Mouse (Mus musculus) spleen, adult 2 months (tissue): ENCODE data around the gene Gp1bb. TPM values are rescaled to one million over a fixed set of nuclear protein-coding genes. Genes with fewer than 3 reads are reported as not detected.

Experiments
- DNase-seq, 2 experiments: peaks; one replicate each; pipeline versions ENCODE4 v3.0.0 to v3.0.0-alpha.2; 2012 to 2021; ENCODE audit warnings: low spot score in 2 of 2, low read depth in 1 of 2
- H3K27ac ChIP-seq: fragments of 200-500 bp; 2 replicates; pipeline ENCODE4 v1.5.1; 2012; ENCODE audit warnings: low read length, inconsistent platforms; ENCODE audit not compliant: insufficient read depth
- H3K27me3 ChIP-seq: fragments of 200-500 bp; 2 replicates; pipeline ENCODE4 v1.6.1; 2012; ENCODE audit warnings: mild to moderate bottlenecking, moderate library complexity, low read length, inconsistent platforms; ENCODE audit not compliant: control insufficient read depth, insufficient read depth
- H3K36me3 ChIP-seq: fragments of 200-500 bp; 2 replicates; pipeline ENCODE4 v1.6.1; 2012; ENCODE audit warnings: mild to moderate bottlenecking, low read length, inconsistent platforms; ENCODE audit not compliant: control insufficient read depth, insufficient read depth
- H3K4me1 ChIP-seq: fragments of 200-500 bp; 2 replicates; pipeline ENCODE4 v1.6.1; 2011; ENCODE audit warnings: inconsistent platforms; ENCODE audit not compliant: control insufficient read depth, insufficient read depth, insufficient read length
- H3K4me3 ChIP-seq: fragments of 200-500 bp; 2 replicates; pipeline ENCODE4 v1.5.1; 2011; ENCODE audit warnings: mild to moderate bottlenecking, inconsistent platforms; ENCODE audit not compliant: insufficient read depth, insufficient read length; ENCODE audit errors: extremely low read depth
- CTCF ChIP-seq: fragments of 200-500 bp; IDR thresholded peaks from 2 replicates; pipeline ENCODE4 v1.5.1; 2011; ENCODE audit warnings: mild to moderate bottlenecking, inconsistent platforms; ENCODE audit not compliant: insufficient read depth, insufficient read length, insufficient replicate concordance; ENCODE audit errors: extremely low read depth
- POLR2A ChIP-seq: fragments of 200-500 bp; IDR thresholded peaks from 2 replicates; pipeline ENCODE4 v1.6.1; 2011; ENCODE audit warnings: low read depth, low read length, inconsistent platforms
- WGBS: fragments of 180-500 bp; shearing (Covaris S2); methylation state at CpG from one replicate; pipeline ENCODE4 v1.1.7; 2018; 5-methylcytosine and 5-hydroxymethylcytosine counted together
- polyA plus RNA-seq: library from polyadenylated mRNA; depleted of rRNA; stranded (reverse); fragments of >200 nt; gene quantifications from 2 replicates; pipeline ENCODE4 v1.2.3, GENCODE M21; 2012; rRNA removed

The Gp1bb gene
- 101 and 155 TPM in 2 replicates for polyA plus RNA-seq

- TF ChIP-seq POLR2A (no peak), CTCF (no peak)
- H3K27me3 ChIP-seq = peaks cover 26% of the 10 kb centered on the region
- WGBS = 10% methylated on average over 17 of the region's 17 CpGs
- H3K27ac ChIP-seq = no peak within 1 kb of the TSS
- peaks cover 4% of the 10 kb centered on the region; the same call in 1 of the 2 replicates for H3K4me1 ChIP-seq
- no peak for DNase-seq
- no peaks in the 10 kb centered on the region for H3K36me3 ChIP-seq
- H3K4me3 ChIP-seq = no peak within 1 kb of the TSS
Observed at GRCm38 (mm10) chr16:18622019-18622418, at the start of gene Gp1bb. Gene Gp1bb, minus strand, starts transcription at chr16:18622403.

DNA sequence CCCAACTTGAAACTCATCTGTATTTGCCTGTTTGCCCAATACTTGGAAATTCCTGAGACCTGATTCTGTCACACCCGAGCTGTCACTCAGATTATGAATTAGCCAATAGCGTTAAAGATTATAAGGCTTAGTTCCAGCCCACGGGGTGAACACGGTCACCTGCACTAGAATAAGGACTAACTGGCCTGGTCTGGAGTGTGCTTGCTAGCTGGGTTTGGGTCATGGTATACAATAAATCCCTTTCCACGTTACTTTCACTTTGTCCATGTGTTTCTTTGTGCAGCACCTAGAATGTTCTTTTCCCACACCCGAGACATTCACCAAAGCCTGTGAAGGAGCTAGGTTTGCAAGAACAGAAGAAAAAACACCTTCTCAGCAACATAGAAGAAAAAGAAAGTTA is 47.7 kb upstream of the Gp1bb start:
- Histone ChIP-seq H3K27ac (no peak overlapping the region), H3K36me3 (no peaks in the 10 kb centered on the region), H3K4me1 (no peaks in the 10 kb centered on the region), H3K4me3 (no peak overlapping the region), H3K27me3 (no peaks in the 10 kb centered on the region; the same call in 1 of the 2 replicates)
- 80% methylated on average over 6 of the region's 6 CpGs for WGBS
- TF ChIP-seq POLR2A (no peak), CTCF (no peak)
- no peak for DNase-seq

DNA sequence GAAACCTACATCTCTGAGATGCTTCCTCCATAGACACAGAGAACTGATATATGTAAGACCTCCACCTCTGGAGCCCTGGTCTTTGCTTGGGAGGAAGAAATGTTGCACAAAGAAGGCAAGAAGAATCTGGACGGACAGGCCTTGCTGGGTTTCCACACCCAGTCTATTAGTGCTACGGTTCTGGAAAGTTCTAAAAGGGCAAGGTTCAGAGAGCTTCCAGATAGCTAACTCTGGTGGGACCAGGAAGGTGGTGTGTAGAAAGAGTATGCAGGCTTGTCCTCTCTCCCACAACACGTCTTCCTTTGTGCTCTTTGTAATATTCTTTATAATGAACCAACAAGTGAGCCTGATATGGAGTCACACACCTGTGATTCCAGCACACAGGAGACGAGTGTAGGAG is 36.4 kb upstream of the Gp1bb start:
- Histone ChIP-seq H3K4me1 (no peaks in the 10 kb centered on the region), H3K27ac (no peak overlapping the region), H3K36me3 (no peaks in the 10 kb centered on the region), H3K27me3 (no peaks in the 10 kb centered on the region), H3K4me3 (no peak overlapping the region)
- TF ChIP-seq POLR2A (no peak), CTCF (no peak)
- DNase-seq = no peak
- WGBS = 82% methylated on average over 4 of the region's 4 CpGs

DNA sequence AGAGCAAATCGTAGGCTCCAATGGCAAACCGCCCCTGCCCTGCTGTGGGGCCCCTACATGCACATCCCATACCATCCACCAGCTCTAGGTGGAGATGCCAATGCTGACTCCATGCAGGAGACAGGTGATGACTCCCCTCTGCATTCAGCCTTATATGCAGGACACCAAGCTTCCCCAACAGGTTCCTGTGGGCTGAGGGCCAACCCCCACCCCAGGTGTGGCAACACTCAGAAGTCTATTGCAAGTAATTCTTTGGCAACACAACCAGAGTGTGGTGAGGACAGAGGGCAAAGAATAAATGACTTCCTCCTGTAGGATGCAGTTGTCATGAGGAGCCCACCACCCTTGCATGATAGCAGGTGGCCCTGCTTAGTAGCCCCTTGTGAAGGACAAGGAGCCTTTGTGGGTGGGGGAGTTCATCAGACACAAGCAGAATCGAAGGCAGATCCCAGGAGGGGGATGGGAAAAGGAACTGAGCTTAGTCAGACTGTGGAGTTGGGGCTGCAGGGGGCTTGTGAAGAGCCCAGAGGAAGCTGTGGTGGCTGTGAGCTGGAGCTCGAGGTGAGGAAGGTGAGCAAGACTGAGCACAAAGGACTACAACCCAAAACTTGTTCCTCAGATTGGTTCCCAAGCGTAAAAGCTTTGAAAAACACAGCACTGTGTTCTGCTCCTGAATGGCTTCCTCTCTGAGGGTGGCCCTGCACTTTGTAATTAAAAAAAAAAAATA is 33.3 kb upstream of the Gp1bb start:
- Histone ChIP-seq H3K36me3 (no peaks in the 10 kb centered on the region), H3K4me1 (no peaks in the 10 kb centered on the region), H3K4me3 (no peak overlapping the region), H3K27ac (no peak overlapping the region), H3K27me3 (no peaks in the 10 kb centered on the region)
- DNase-seq = no peak
- no peak for TF ChIP-seq CTCF
- no peak for TF ChIP-seq POLR2A
- WGBS = 24% methylated on average over 5 of the region's 5 CpGs

DNA sequence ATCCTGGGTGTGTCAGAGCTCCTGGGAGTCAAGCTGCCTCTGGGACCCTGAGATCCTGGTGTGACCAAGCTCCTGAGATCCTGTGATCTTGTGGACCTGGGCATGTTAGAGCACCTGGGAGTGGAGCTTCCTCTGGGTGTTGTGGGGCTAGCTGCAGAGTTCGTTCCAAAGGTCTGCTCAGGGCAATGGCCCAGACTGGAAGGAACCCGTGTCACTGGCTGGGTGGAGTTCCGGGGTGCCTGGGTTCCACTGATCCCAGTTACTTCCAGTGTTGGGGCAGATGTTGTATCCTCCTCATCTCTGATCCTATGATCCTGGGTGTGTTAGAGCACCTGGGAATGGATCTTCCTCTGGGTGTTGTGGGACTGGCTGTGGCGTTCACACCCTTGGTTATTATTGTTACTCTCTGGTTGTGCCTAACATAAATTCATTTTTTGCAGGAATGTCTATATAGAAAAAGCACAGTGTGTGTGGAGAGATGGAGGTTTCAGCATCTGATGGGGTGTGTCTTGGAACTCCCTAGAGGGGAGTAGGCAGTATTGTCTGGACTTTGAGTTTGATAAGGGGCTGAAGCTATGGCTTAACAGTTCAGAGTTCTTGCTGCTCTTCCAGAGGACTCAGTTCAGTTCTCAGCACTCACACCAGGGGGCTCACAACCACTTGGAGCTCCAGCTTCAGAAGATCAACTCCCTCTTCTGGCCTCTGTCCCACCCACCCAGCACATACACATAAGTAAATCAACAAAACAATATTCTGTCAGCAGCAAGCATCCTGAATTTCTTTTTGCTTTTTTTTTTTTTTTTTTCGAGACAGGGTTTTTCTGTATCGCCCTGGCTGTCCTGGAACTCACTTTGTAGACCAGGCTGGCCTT is 31.3 kb upstream of the Gp1bb start:
- WGBS = 87% methylated on average over 6 of the region's 6 CpGs
- H3K4me3 ChIP-seq = no peak overlapping the region
- H3K4me1 ChIP-seq = no peaks in the 10 kb centered on the region
- H3K27me3 ChIP-seq = no peaks in the 10 kb centered on the region
- no peak for DNase-seq
- no peak overlapping the region for H3K27ac ChIP-seq
- H3K36me3 ChIP-seq = no peaks in the 10 kb centered on the region
- TF ChIP-seq CTCF = no peak
- no peak for TF ChIP-seq POLR2A

DNA sequence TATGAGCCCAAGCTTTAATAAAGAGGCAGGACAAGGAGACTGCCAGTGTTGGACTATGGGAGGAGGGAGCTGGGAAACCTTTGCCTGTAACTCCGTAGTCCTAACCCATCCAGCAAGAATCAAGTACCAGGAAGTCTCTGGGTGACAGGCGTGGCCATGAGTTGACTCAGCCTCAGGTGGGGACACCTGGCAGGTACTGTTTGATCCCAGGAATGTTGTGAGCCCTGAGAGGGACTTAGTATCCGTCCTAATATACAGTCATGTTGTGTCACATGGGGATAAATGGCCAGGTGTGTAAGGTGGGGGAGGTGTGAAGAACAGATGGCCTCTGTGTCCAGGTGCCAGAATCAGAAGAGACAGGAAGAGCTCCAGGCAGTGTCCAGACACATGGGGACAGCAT is 26.9 kb upstream of the Gp1bb start:
- H3K27me3 ChIP-seq = no peaks in the 10 kb centered on the region
- TF ChIP-seq POLR2A = no peak
- WGBS = 81% methylated on average over 3 of the region's 3 CpGs
- H3K36me3 ChIP-seq = no peaks in the 10 kb centered on the region
- DNase-seq = no peak
- H3K4me3 ChIP-seq = no peak overlapping the region
- no peaks in the 10 kb centered on the region for H3K4me1 ChIP-seq
- no peak overlapping the region for H3K27ac ChIP-seq

DNA sequence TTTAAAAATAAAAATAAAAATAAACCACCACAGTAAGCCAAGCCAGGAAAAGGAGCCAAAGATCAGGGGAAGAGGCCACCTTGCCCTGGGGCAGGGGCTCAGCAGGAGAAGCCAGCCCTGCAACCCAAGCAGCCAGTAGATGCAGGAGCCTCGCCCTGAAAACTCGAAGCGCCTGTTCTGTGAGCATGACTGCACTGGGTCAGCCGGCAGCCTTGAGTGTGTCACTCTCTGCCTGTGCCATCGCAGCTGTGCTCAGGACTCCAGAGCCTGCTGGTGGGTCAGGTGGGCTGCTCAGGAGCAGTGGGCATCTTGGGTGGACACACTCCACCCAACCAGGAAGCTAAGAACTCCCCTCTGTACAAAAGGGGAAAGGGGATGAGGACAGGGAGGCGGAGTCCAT is 23.1 kb upstream of the Gp1bb start:
- no peak for DNase-seq
- H3K36me3 ChIP-seq = no peaks in the 10 kb centered on the region
- H3K27ac ChIP-seq = no peak overlapping the region
- 82% methylated on average over 6 of the region's 6 CpGs for WGBS
- TF ChIP-seq CTCF (no peak), POLR2A (no peak)
- H3K4me1 ChIP-seq = no peaks in the 10 kb centered on the region
- H3K27me3 ChIP-seq = no peaks in the 10 kb centered on the region
- H3K4me3 ChIP-seq = no peak overlapping the region
